Mouse (Mus musculus) ES-Bruce4 (cell line): ENCODE data around the gene Zbtb34.

Experiments used
- CTCF ChIP-seq: IDR thresholded peaks from one replicate; pipeline ENCODE4 v1.8.1; 2011; ENCODE audit warnings: low read depth, low read length
- EP300 ChIP-seq: IDR thresholded peaks from 2 replicates; pipeline ENCODE4 v1.6.1; 2011; ENCODE audit warnings: low read depth, low read length; ENCODE audit not compliant: insufficient read depth
- POLR2A ChIP-seq: IDR thresholded peaks from one replicate; pipeline ENCODE4 v1.8.1; 2011; ENCODE audit warnings: low read length; ENCODE audit not compliant: insufficient read depth

- TF ChIP-seq CTCF (peak; percentile 63), EP300 (no peak), POLR2A (no peak)
These were observed 29.9 kb downstream of the Zbtb34 start for GRCm38 (mm10) chr2:33401217-33401616.
